Mouse (Mus musculus) heart, adult 2 months (tissue): ENCODE measurements around the gene Klhl25. TPM values are rescaled to one million over a fixed set of nuclear protein-coding genes. Genes with fewer than 3 reads are reported as not detected.

Experiments used
- DNase-seq, 2 experiments: peaks; one replicate each; pipeline ENCODE4 v3.0.0; 2021
- H3K27ac ChIP-seq: fragments of 200-600 bp; 2 replicates; pipeline ENCODE4 v1.8.1; 2022
- H3K27me3 ChIP-seq: fragments of 200-500 bp; 2 replicates; pipeline ENCODE4 v1.6.1; 2012; ENCODE audit warnings: mild to moderate bottlenecking, low read length, inconsistent platforms, mixed read lengths; ENCODE audit not compliant: control insufficient read depth, insufficient read depth
- H3K36me3 ChIP-seq: fragments of 200-500 bp; 2 replicates; pipeline ENCODE4 v1.6.1; 2012; ENCODE audit warnings: low read length, inconsistent platforms; ENCODE audit not compliant: control insufficient read depth, insufficient read depth
- H3K4me1 ChIP-seq: fragments of 200-500 bp; 2 replicates; pipeline ENCODE4 v1.6.1; 2011; ENCODE audit warnings: low read length; ENCODE audit not compliant: control insufficient read depth, insufficient read depth
- H3K4me3 ChIP-seq: fragments of 200-600 bp; 2 replicates; pipeline ENCODE4 v1.8.1; 2022
- H3K79me2 ChIP-seq: fragments of 200-500 bp; replicated peaks from 2 replicates; pipeline ENCODE4 v1.6.1; 2012; ENCODE audit warnings: mild to moderate bottlenecking, inconsistent platforms, low read length, moderate library complexity, mixed read lengths; ENCODE audit not compliant: control insufficient read depth, insufficient read depth
- H3K9ac ChIP-seq: fragments of 200-500 bp; 2 replicates; pipeline ENCODE4 v1.6.1; 2012; ENCODE audit warnings: low read depth, mild to moderate bottlenecking, control low read depth, inconsistent platforms, low read length, mixed read lengths
- CTCF ChIP-seq: fragments of 200-600 bp; IDR thresholded peaks from 2 replicates; pipeline ENCODE4 v1.8.1; 2022; ENCODE audit warnings: antibody characterized with exemption, mild to moderate bottlenecking, moderate library complexity
- EP300 ChIP-seq: fragments of 200-500 bp; IDR thresholded peaks from 2 replicates; pipeline ENCODE4 v1.6.1; 2011; ENCODE audit warnings: low read depth, low read length, control low read depth; ENCODE audit not compliant: insufficient read depth
- POLR2A ChIP-seq: fragments of 200-500 bp; IDR thresholded peaks from 2 replicates; pipeline ENCODE4 v1.6.1; 2011; ENCODE audit warnings: mild to moderate bottlenecking, low read depth, low read length, control low read depth; ENCODE audit not compliant: insufficient read depth
- WGBS: fragments of 180-500 bp; shearing (Covaris S2); methylation state at CpG from one replicate; pipeline ENCODE4 v1.1.7; 2018; 5-methylcytosine and 5-hydroxymethylcytosine counted together
- intact Hi-C: fragments of 180-260 bp; cut with DNase I; formaldehyde crosslinking; loops from one replicate; pipeline ENCODE4 v1.15.1; 2025
- polyA plus RNA-seq: library from polyadenylated mRNA; depleted of rRNA; stranded (reverse); fragments of >200 nt; gene quantifications from 2 replicates; pipeline ENCODE4 v1.2.3, GENCODE M21; 2012
- total RNA-seq, 2 experiments: library from RNA; stranded (reverse); gene quantifications; 2 replicates each; pipeline ENCODE4 v1.2.3; 2021

The Klhl25 gene
- total and polyA plus RNA-seq, 3 experiments = 4.8 to 6.4 (median 5.9) TPM

DNA sequence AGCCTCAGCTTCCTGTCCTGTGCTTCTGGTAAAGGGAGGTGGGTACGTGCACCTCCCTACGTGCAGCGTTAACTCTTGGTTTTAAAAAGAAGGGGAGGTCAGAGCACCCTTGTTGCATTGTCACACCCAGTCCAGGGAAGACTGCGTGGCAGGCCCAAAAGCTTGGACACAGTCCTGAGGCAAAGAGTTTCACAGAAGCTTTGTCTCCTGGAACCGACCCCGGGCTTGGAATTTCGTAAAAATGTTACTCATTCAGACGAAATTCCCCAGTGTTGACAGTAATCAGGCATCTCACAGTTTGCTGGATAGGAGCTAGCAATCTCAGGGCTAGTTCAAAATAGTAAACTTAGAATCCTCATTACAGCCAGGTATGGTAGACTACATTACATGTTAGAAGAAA is 45.6 kb downstream of the Klhl25 start:
- H3K79me2 ChIP-seq = no peaks in the 10 kb centered on the region
- DNase-seq = peak; percentile 38 to 44
- H3K27ac ChIP-seq = no peak overlapping the region
- intact Hi-C loops = no loop called here
- no peaks in the 10 kb centered on the region for H3K4me1 ChIP-seq
- no peaks in the 10 kb centered on the region for H3K36me3 ChIP-seq
- no peak overlapping the region for H3K4me3 ChIP-seq
- TF ChIP-seq EP300 = no peak
- no peak for TF ChIP-seq CTCF
- TF ChIP-seq POLR2A = no peak
- H3K27me3 ChIP-seq = no peaks in the 10 kb centered on the region
- H3K9ac ChIP-seq = no peak overlapping the region
- 66% methylated on average over 8 of the region's 8 CpGs for WGBS

DNA sequence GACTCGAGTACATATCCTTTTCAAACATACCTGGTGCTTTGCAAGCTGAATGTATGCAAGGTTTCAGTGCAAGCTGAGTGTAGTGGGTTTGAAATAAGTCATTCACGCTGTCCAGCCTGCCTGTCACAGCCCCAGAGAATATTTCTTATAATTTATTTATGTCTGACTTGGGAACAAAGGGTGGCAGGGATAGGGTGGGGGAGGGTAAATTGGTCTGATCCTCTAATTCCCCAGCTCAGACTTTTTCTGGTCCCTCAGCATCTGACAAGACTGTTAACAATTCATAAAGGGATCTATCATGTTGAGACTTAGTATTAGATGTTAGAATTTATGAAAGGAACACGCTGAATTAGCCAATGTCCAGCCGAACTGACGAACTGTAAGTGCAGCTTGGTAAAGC is 48.9 kb downstream of the Klhl25 start:
- no peak overlapping the region for H3K4me3 ChIP-seq
- no peaks in the 10 kb centered on the region for H3K27me3 ChIP-seq
- no peak for DNase-seq
- H3K79me2 ChIP-seq = no peaks in the 10 kb centered on the region
- H3K36me3 ChIP-seq = no peaks in the 10 kb centered on the region
- TF ChIP-seq POLR2A = no peak
- no peak for TF ChIP-seq EP300
- TF ChIP-seq CTCF = no peak
- 80% methylated on average over 5 of the region's 5 CpGs for WGBS
- no peak overlapping the region for H3K9ac ChIP-seq
- no peak overlapping the region for H3K27ac ChIP-seq
- intact Hi-C loops = no loop called here
- 0 out of 2 replicates have a peak, but pooled peaks cover 2% of the 10 kb centered on the region for H3K4me1 ChIP-seq

DNA sequence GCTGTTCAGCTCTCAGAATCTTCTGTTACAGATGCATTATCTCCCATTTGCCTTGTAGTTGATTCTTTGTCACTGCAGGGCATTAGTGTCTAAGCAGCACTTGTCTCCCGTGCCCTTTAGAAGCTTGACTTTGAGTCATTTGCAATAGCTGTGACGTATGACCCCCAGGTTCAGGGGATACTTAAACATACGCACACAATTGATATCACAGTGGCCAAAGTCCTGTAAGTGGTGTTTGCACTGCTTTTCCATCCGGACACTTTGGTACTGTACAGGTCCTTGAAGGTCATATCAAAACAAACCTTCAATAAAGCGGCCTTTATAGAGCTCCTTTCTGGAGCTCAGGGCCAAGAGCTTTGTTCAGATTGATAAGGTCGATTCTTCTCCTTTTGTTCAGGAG is 51.0 kb downstream of the Klhl25 start:
- DNase-seq = no peak
- WGBS = 68% methylated on average over 6 of the region's 6 CpGs
- no peak overlapping the region for H3K4me3 ChIP-seq
- no peaks in the 10 kb centered on the region for H3K79me2 ChIP-seq
- no peaks in the 10 kb centered on the region for H3K36me3 ChIP-seq
- H3K27ac ChIP-seq = no peak overlapping the region
- H3K27me3 ChIP-seq = no peaks in the 10 kb centered on the region
- 0 out of 2 replicates have a peak, but pooled peaks cover 2% of the 10 kb centered on the region for H3K4me1 ChIP-seq
- intact Hi-C loops = no loop called here
- no peak overlapping the region for H3K9ac ChIP-seq
- no peak for TF ChIP-seq CTCF
- TF ChIP-seq POLR2A = no peak
- no peak for TF ChIP-seq EP300

GRCm38 (mm10) chr7:75899517-75899916 is 51.4 kb downstream of the Klhl25 start:
- no peaks in the 10 kb centered on the region for H3K36me3 ChIP-seq
- intact Hi-C loops = no loop called here
- H3K4me1 ChIP-seq = 0 out of 2 replicates have a peak, but pooled peaks cover 2% of the 10 kb centered on the region
- H3K4me3 ChIP-seq = no peak overlapping the region
- no peak for DNase-seq
- H3K9ac ChIP-seq = no peak overlapping the region
- WGBS = 44% methylated on average over 8 of the region's 8 CpGs
- no peak for TF ChIP-seq CTCF
- TF ChIP-seq EP300 = no peak
- TF ChIP-seq POLR2A = no peak
- H3K79me2 ChIP-seq = no peaks in the 10 kb centered on the region
- no peak overlapping the region for H3K27ac ChIP-seq
- H3K27me3 ChIP-seq = no peaks in the 10 kb centered on the region

GRCm38 (mm10) chr7:75899954-75900353 is 51.8 kb downstream of the Klhl25 start:
- Histone ChIP-seq H3K4me3 (no peak overlapping the region), H3K4me1 (0 out of 2 replicates have a peak, but pooled peaks cover 2% of the 10 kb centered on the region), H3K27me3 (no peaks in the 10 kb centered on the region), H3K27ac (no peak overlapping the region), H3K36me3 (no peaks in the 10 kb centered on the region), H3K9ac (no peak overlapping the region), H3K79me2 (no peaks in the 10 kb centered on the region)
- intact Hi-C loops = no loop called here
- TF ChIP-seq POLR2A (no peak), CTCF (no peak), EP300 (no peak)
- no peak for DNase-seq
- WGBS = 52% methylated on average over 4 of the region's 4 CpGs

- no peak overlapping the region for H3K9ac ChIP-seq
- H3K27ac ChIP-seq = no peak overlapping the region
- no peak overlapping the region for H3K4me3 ChIP-seq
- no peaks in the 10 kb centered on the region for H3K27me3 ChIP-seq
- H3K79me2 ChIP-seq = no peaks in the 10 kb centered on the region
- intact Hi-C loops = no loop called here
- no peaks in the 10 kb centered on the region for H3K4me1 ChIP-seq
- 15% methylated on average over 2 of the region's 2 CpGs for WGBS
- TF ChIP-seq EP300 = no peak
- no peak for TF ChIP-seq CTCF
- no peak for TF ChIP-seq POLR2A
- no peaks in the 10 kb centered on the region for H3K36me3 ChIP-seq
- DNase-seq = no peak
These were observed 57.0 kb downstream of the Klhl25 start for GRCm38 (mm10) chr7:75905145-75905544.
